Mouse (Mus musculus) stomach, embryonic 16.5 days (tissue): ENCODE measurements at regions not wholly inside any gene's neighbourhood (a gene's known extent, or its start where the extent isn't known, plus 50 kb on each side); places are given as distances from the start of the nearest gene placed in this dataset.

Experiments
- ATAC-seq: fragments of 200-750 bp; cut with Nextera tagmentation; 2 replicates; pipeline ENCODE4 v1.8.0; 2017; ENCODE audit warnings: moderate number of reproducible peaks, moderate TSS enrichment; ENCODE audit not compliant: insufficient read depth, low FRiP score
- H3K27ac ChIP-seq: fragments of 300-500 bp; sonication (generic); 2 replicates; pipeline ENCODE4 v1.5.1; 2014; ENCODE audit warnings: low read length
- H3K27me3 ChIP-seq: fragments of 300-500 bp; sonication (generic); 2 replicates; pipeline ENCODE4 v1.6.1; 2014; ENCODE audit warnings: low read length, control low read depth, mixed read lengths; ENCODE audit not compliant: control insufficient read depth, insufficient read depth
- H3K36me3 ChIP-seq: fragments of 300-500 bp; sonication (generic); 2 replicates; pipeline ENCODE4 v1.6.1; 2014; ENCODE audit warnings: low read length; ENCODE audit not compliant: control insufficient read depth, insufficient read depth
- H3K4me1 ChIP-seq: fragments of 300-500 bp; sonication (generic); 2 replicates; pipeline ENCODE4 v1.6.1; 2014; ENCODE audit warnings: low read length, control low read depth, mixed read lengths; ENCODE audit not compliant: control insufficient read depth, insufficient read depth
- H3K4me2 ChIP-seq: fragments of 300-500 bp; sonication (generic); 2 replicates; pipeline ENCODE4 v1.6.1; 2014; ENCODE audit warnings: low read depth, low read length, mixed read lengths
- H3K4me3 ChIP-seq: fragments of 300-500 bp; sonication (generic); replicated peaks from 2 replicates; pipeline ENCODE4 v1.5.1; 2014; ENCODE audit warnings: mild to moderate bottlenecking, low read length
- H3K9ac ChIP-seq: fragments of 300-500 bp; sonication (generic); 2 replicates; pipeline ENCODE4 v1.6.1; 2014; ENCODE audit warnings: low read length
- H3K9me3 ChIP-seq: fragments of 300-500 bp; sonication (generic); replicated peaks from 2 replicates; pipeline ENCODE4 v1.6.1; 2016; ENCODE audit warnings: low read length, control low read depth; ENCODE audit not compliant: control insufficient read depth
- WGBS: fragments of 180-500 bp; shearing (Covaris S2); extraction: QIAGEN DNeasy Blood & Tissue Kit; methylation state at CpG from one replicate; pipeline ENCODE4 v1.1.7; 2014; 5-methylcytosine and 5-hydroxymethylcytosine counted together

GRCm38 (mm10) chr6:141129596-141129995 is 119.5 kb upstream of the Pde3a start:
- H3K27me3 ChIP-seq: no peaks in the 10 kb centered on the region
- H3K4me1 ChIP-seq: no peaks in the 10 kb centered on the region
- H3K36me3 ChIP-seq: no peaks in the 10 kb centered on the region
- no peak overlapping the region for H3K4me3 ChIP-seq
- no peak overlapping the region for H3K9ac ChIP-seq
- 86% methylated on average over 1 of the region's 1 CpGs for WGBS
- H3K27ac ChIP-seq: no peak overlapping the region
- no peak overlapping the region for H3K4me2 ChIP-seq
- H3K9me3 ChIP-seq: no peaks in the 10 kb centered on the region
- no peak for ATAC-seq

GRCm38 (mm10) chr6:141134176-141134575 is 114.9 kb upstream of the Pde3a start:
- H3K4me1 ChIP-seq: no peaks in the 10 kb centered on the region
- no peak overlapping the region for H3K4me2 ChIP-seq
- H3K9me3 ChIP-seq: no peaks in the 10 kb centered on the region
- H3K4me3 ChIP-seq: no peak overlapping the region
- H3K36me3 ChIP-seq: no peaks in the 10 kb centered on the region
- H3K27me3 ChIP-seq: no peaks in the 10 kb centered on the region
- no peak overlapping the region for H3K27ac ChIP-seq
- 53% methylated on average over 6 of the region's 6 CpGs for WGBS
- no peak overlapping the region for H3K9ac ChIP-seq
- ATAC-seq: no peak

DNA sequence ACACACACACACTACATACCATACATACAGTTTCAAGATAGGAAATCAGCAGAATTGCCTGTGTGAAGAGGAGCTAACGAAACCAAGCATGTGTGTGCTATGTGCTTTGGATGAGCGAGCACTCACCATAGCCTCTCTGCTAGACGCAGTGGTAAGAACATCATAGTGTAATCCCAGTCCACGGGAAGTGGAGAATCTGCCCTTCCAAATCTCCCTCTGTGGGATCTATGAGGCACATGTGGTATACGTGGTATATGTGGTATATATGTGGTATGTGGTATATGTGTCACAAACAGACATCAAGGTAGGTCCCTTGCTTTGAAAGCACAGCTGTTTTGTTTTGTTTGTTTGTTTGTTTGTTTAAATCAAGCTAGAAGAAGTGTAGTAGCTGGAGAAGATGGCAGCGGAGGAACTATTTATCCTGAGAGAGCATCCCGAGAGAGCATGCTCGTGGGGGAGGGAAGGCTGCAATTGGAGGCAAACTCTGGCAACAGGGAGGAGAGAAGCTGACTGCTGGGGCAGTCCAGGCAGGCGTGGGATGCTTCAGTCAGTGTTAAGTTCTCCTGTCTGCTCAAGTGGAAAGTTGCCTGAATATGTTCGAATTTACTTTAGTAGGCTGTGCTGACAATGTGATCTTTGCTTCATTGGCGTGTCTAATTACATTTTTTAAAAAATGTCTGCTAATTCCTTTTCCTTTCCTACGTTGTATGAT is 112.2 kb upstream of the Pde3a start:
- Histone ChIP-seq H3K27ac (no peak overlapping the region), H3K4me3 (no peak overlapping the region), H3K27me3 (no peaks in the 10 kb centered on the region), H3K4me2 (no peak overlapping the region), H3K4me1 (no peaks in the 10 kb centered on the region), H3K36me3 (no peaks in the 10 kb centered on the region), H3K9me3 (no peaks in the 10 kb centered on the region), H3K9ac (no peak overlapping the region)
- no peak for ATAC-seq
- 68% methylated on average over 12 of the region's 12 CpGs for WGBS

GRCm38 (mm10) chr6:141141016-141141415 is 108.1 kb upstream of the Pde3a start:
- H3K4me2 ChIP-seq: no peak overlapping the region
- no peaks in the 10 kb centered on the region for H3K4me1 ChIP-seq
- WGBS: 88% methylated on average over 22 of the region's 22 CpGs
- no peaks in the 10 kb centered on the region for H3K27me3 ChIP-seq
- no peak overlapping the region for H3K27ac ChIP-seq
- H3K9me3 ChIP-seq: no peaks in the 10 kb centered on the region
- no peak overlapping the region for H3K4me3 ChIP-seq
- H3K36me3 ChIP-seq: no peaks in the 10 kb centered on the region
- H3K9ac ChIP-seq: no peak overlapping the region
- no peak for ATAC-seq

DNA sequence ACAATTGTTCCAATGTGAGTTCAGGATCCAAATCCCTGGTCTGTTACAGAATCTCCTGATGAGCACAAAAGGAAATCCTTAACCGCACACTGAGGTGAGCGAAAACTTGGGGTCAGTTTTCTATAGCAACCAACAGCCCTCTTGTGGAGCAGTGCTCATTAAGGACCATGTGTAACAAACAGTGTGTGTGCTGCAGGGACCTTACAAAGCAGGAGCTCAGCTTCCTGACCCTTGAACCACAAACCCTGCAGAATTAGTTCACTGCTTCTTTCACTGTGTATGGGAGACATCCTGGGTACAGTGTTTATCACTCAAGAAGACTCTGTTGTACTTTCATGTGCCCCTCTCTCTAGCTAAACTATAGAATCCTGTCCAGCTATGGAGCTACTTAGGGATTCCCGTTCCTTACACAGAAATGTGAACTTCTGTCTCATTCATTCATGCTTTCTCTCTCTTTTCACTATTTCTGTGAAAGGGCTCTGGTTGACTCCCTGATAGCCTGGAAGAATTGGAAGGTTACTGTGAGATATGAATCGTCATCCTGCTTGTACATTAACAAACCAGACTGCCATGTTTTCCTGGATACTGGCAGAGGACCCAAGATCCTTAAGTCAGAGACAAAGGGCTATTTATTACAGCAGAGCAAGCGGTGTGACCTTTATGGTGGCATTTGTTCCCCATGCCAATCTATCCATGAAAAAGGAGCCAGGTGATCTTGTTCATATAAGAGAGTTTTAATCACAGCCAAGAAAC is 100.5 kb upstream of the Pde3a start:
- WGBS: 78% methylated on average over 5 of the region's 5 CpGs
- H3K27ac ChIP-seq: no peak overlapping the region

GRCm38 (mm10) chr6:141149170-141149917 is 99.7 kb upstream of the Pde3a start:
- H3K27me3 ChIP-seq: no peaks in the 10 kb centered on the region
- no peak overlapping the region for H3K9ac ChIP-seq
- H3K9me3 ChIP-seq: no peaks in the 10 kb centered on the region
- no peak overlapping the region for H3K4me2 ChIP-seq
- no peak overlapping the region for H3K27ac ChIP-seq
- H3K36me3 ChIP-seq: no peaks in the 10 kb centered on the region
- ATAC-seq: no peak
- no peak overlapping the region for H3K4me3 ChIP-seq
- H3K4me1 ChIP-seq: no peaks in the 10 kb centered on the region
- 74% methylated on average over 12 of the region's 12 CpGs for WGBS

More for the DNA sequence above, 100.5 kb upstream of the Pde3a start:
- no peaks in the 10 kb centered on the region for H3K4me1 ChIP-seq
- H3K27me3 ChIP-seq: no peaks in the 10 kb centered on the region
- H3K4me2 ChIP-seq: no peak overlapping the region
- no peak overlapping the region for H3K9ac ChIP-seq
- ATAC-seq: no peak
- no peaks in the 10 kb centered on the region for H3K9me3 ChIP-seq
- H3K36me3 ChIP-seq: no peaks in the 10 kb centered on the region
- H3K4me3 ChIP-seq: no peak overlapping the region

DNA sequence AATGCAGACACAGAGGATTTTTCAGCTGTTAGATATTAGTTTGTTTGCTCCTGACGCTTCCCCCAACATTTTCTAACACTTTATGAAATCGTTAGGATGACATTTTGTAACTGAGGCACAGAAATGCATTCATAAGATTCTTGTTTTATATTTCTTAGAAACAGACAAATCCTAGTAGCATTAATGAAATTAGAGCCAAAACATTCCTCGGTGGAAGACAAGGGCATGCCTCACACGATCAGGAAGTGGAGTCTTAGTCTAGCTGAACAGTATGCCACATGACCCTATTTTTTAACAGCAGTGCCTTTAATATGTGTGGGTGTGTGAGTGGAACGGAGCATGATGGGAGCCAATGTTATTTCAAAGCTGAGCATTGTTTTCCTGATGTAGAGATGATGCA is 89.7 kb upstream of the Pde3a start:
- H3K36me3 ChIP-seq: no peaks in the 10 kb centered on the region

GRCm38 (mm10) chr6:141161626-141162233 is 87.3 kb upstream of the Pde3a start:
- H3K9me3 ChIP-seq: no peaks in the 10 kb centered on the region
- peak; percentile 91 for ATAC-seq
- H3K4me3 ChIP-seq: no peak overlapping the region
- WGBS: 33% methylated on average over 3 of the region's 3 CpGs
- no peaks in the 10 kb centered on the region for H3K27me3 ChIP-seq
- no peaks in the 10 kb centered on the region for H3K4me1 ChIP-seq
- H3K27ac ChIP-seq: peak overlapping the region; percentile 79
- H3K4me2 ChIP-seq: no peak overlapping the region
- H3K36me3 ChIP-seq: no peaks in the 10 kb centered on the region
- H3K9ac ChIP-seq: no peak overlapping the region

More for the DNA sequence above, 89.7 kb upstream of the Pde3a start:
- no peaks in the 10 kb centered on the region for H3K27me3 ChIP-seq
- no peaks in the 10 kb centered on the region for H3K9me3 ChIP-seq
- no peaks in the 10 kb centered on the region for H3K4me1 ChIP-seq
- H3K4me2 ChIP-seq: no peak overlapping the region
- no peak overlapping the region for H3K4me3 ChIP-seq
- no peak overlapping the region for H3K9ac ChIP-seq
- 54% methylated on average over 5 of the region's 5 CpGs for WGBS
- no peak for ATAC-seq
- H3K27ac ChIP-seq: no peak overlapping the region; the same call in 1 of the 2 replicates
